In the genomic region with DNA sequence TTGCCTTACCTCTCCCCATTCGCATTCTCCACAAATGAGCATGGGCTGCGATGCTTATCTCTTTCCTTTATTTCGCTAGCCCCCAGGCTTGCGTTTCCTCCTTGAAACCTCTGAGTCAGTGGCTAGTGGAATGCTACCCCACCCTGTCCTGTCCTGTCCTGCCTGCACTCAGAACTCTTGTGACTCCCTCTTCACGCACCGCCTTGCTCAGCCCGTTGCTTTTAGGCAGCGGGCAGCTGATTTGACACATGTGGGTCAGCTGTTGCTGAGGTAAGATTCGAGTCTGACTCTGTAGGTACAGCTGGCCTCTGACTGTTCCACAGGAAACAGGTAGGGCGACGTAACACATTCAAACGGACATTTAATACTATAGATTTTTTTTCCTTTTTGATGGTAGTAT, we compare ENCODE assay signal across 22 mouse cellular contexts.
A peak's percentile ranks its signal among the peaks of the same experiment; 100 is the strongest.
DNase-seq lines count a peak whose midpoint lies in the region; ATAC-seq and TF ChIP-seq lines count a peak whose summit lies in the region.
"Had no signal": no experiment of that assay in that cellular context is flagged by ENCODE, and none has a peak within 500 bp of the region (broad histone marks: within the 10 kb centered on the region; RNA-seq: fewer than 3 reads in every experiment).

No protein-coding gene starts in this region.

- H3K4me1 ChIP-seq in kidney, embryonic 15.5 days, result peaks cover 7% of the 10 kb centered on the region; the same call in 1 of the 2 replicates
- H3K4me1 ChIP-seq: limb, embryonic 15.5 days; midbrain, embryonic 10.5 days; neural tube, embryonic 12.5 days had no signal

- H3K27me3 ChIP-seq in kidney, embryonic 15.5 days, result no peaks in the 10 kb centered on the region
- H3K27me3 ChIP-seq: neural tube, embryonic 12.5 days had no signal

- no peak overlapping the region for H3K4me2 ChIP-seq in kidney, embryonic 15.5 days
- H3K4me2 ChIP-seq: limb, embryonic 15.5 days; neural tube, embryonic 12.5 days had no signal

- H3K36me3 ChIP-seq in kidney, embryonic 15.5 days, result no peaks in the 10 kb centered on the region
- H3K36me3 ChIP-seq: G1E; limb, embryonic 15.5 days; midbrain, embryonic 10.5 days; neural tube, embryonic 12.5 days had no signal

- no peak for TF ChIP-seq CTCF in gastrocnemius, adult 2 months (IDR thresholded peaks at IDR 0.05)

- no peak overlapping the region for H3K27ac ChIP-seq in kidney, embryonic 15.5 days
- H3K27ac ChIP-seq in gastrocnemius, adult 2 months, result no peak overlapping the region
- H3K27ac ChIP-seq: hindbrain, postnatal 0 days; limb, embryonic 15.5 days; midbrain, embryonic 10.5 days; neural tube, embryonic 12.5 days had no signal

- no peak overlapping the region for H3K4me3 ChIP-seq in kidney, embryonic 15.5 days (replicated peaks)
- no peak overlapping the region for H3K4me3 ChIP-seq in gastrocnemius, adult 2 months
- H3K4me3 ChIP-seq: erythroblast, embryonic 14.5 days; limb, embryonic 15.5 days; midbrain, embryonic 10.5 days; neural tube, embryonic 12.5 days had no signal

- no peak overlapping the region for H3K9ac ChIP-seq in kidney, embryonic 15.5 days
- H3K9ac ChIP-seq: limb, embryonic 15.5 days; neural tube, embryonic 12.5 days had no signal

- no peaks in the 10 kb centered on the region for H3K9me3 ChIP-seq in kidney, embryonic 15.5 days (replicated peaks)
- H3K9me3 ChIP-seq: G1E; limb, embryonic 15.5 days; midbrain, embryonic 10.5 days; neural tube, embryonic 12.5 days had no signal

- 58% methylated on average over 12 of the region's 12 CpGs for WGBS in kidney, embryonic 15.5 days

- DNase-seq in kidney, adult 8-10 months, result no peak
- peak; percentile 11 to 31 for DNase-seq in urinary bladder, postnatal 36 days (ENCODE audit: low spot score in 2 of 2)
- DNase-seq in urinary bladder, postnatal 4 days (ENCODE audit: low spot score in 2 of 2), result no peak
- DNase-seq in gastrocnemius, adult 2 months, result no peak
- DNase-seq: adrenal gland, adult 2 months; cerebellum, adult 11 months; cerebellum, postnatal 25 days; heart, adult 18-20 months; heart, postnatal 4 days; kidney, adult 11 months; kidney, postnatal 25 days; right cerebral cortex, postnatal 14 days had no signal

- intact Hi-C loops in gastrocnemius, adult 2 months (cut with DNase I), result no loop called here

- ATAC-seq in kidney, embryonic 15.5 days (replicated peaks; ENCODE audit: low FRiP score), result peak; percentile 49; the same call in 1 of the 2 replicates
- ATAC-seq in megakaryocyte, adult 5-6 weeks (ENCODE audit: poor library complexity, severe bottlenecking), result peak; percentile 41; the same call in 1 of the 2 replicates
- no peak for ATAC-seq in cerebellum, adult (ENCODE audit: insufficient number of reproducible peaks, low FRiP score, low TSS enrichment)
- ATAC-seq: forebrain, embryonic 14.5 days; hindbrain, postnatal 0 days had no signal

Comparison
In these comparisons a context has a peak if more than half of its experiments do, and no peak if none do; other contexts are left out.
1. DNase-seq: peak in urinary bladder, postnatal 36 days (2 of 2); none in kidney, adult 8-10 months (0 of 2), urinary bladder, postnatal 4 days (0 of 2) and gastrocnemius, adult 2 months (single experiment).